Mouse (Mus musculus): ENCODE results near the gene Acsm2.

Acsm2 gene

GRCm38 (mm10) chr7:119554040-119554439 is at the start of gene Acsm2:
TSS of gene Acsm2 (plus strand) at chr7:119554340.
- WGBS, result 89% methylated on average over 1 of the region's 1 CpGs

DNA sequence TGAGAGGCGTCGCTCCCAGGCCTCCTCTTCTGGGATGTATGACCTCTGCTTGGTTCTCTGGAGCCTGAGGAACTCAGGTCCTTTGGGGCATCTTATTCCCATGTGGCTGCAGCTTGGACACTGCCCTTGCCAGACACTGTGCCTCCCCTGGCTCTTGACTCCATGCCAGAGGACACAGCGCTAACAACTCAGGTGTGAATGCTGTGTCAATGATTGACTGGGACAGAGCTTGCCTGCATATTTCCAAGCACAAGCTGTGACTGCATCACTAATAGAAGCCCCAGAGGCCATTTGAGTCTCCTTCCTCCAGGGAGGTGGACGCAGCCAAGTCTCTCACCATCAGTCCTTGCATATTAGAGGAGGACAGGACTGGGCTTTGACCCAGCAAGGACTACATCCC is 43.0 kb upstream of the Acsm2 start:
- 87% methylated on average over 4 of the region's 4 CpGs for WGBS

DNA sequence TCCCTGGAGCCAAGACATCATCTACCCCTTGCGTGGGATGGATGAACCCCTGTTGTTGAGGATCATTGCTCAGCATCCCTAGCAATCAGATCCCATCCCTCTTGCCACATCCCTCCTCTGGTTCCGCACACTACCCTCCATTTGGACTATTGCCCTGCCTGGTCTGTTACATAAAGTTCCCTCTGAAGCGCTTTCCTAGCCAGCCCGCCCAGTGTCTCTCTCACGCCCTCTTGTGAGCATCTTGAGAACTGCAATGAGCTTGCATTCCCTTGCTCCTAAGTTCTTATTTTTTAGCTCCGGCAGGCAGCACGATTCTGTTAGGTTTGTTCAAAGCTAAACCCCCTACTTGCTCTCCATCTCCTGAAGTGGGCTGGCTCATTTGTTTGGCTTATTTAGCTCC is 41.1 kb upstream of the Acsm2 start:
- WGBS, result 18% methylated on average over 7 of the region's 7 CpGs

- WGBS, result 68% methylated on average over 10 of the region's 10 CpGs
These were observed 38.5 kb upstream of the Acsm2 start for GRCm38 (mm10) chr7:119515492-119516271.

DNA sequence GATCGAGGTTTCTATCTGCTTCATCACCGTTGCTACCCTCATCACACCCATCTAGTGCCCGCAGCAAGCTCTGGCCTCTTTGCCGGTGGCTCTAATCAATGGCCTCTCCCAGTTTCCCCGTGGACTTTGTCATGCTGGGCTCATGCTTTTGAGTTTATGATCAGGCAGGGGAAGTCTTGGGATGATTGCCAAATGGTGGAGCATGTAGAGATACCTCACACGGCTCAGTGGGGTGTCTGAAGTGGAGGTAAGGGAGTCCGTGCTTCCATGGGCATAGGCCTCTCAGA is 37.9 kb upstream of the Acsm2 start:
- WGBS, result 83% methylated on average over 7 of the region's 7 CpGs

- 78% methylated on average over 5 of the region's 5 CpGs for WGBS
These were observed 35.0 kb upstream of the Acsm2 start, which contains the start of gene Acsm5 for GRCm38 (mm10) chr7:119519163-119519562. TSS of gene Acsm5 (plus strand) at chr7:119519463.

- WGBS, result 58% methylated on average over 5 of the region's 5 CpGs
These were observed 34.5 kb upstream of the Acsm2 start for GRCm38 (mm10) chr7:119519654-119520053.

DNA sequence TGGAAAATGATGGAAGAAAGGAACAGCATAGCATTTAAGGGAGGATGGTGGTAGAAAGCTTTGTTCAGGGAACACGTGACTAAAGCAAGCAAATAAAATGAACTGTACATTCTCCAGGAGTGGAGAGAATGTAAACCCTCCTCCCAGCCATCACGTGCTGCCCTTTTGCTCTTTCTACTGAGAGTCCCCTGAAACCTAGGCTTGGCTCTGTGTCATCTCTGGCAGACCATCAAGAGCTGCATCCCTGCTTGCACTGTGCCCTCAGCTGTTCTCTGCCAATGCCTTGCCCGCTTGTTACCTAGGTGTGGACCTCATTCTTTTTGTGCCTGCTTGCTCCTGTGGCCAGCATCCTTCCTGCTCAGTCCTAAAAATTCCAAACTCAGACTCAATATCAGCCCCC is 32.3 kb upstream of the Acsm2 start:
- 81% methylated on average over 3 of the region's 3 CpGs for WGBS

DNA sequence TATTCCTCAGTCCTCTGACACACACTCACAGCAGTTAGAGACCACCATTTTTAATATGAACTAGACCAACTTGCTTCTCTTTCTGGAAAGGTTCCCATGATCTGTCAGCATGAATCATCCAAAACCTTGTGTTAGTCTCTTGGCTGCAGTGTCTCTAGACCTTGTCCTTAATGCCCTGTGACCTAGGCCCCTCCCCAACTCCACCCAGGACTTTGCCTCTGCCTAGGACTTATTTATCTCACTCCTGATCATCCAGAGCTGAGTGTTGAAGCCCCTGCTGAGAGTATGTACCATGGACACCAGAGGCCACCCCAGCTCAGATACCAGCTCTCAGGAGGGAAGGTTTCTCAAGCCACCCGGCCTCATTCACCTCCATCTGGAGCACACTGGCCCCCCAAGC is 31.8 kb upstream of the Acsm2 start:
- 79% methylated on average over 1 of the region's 1 CpGs for WGBS

DNA sequence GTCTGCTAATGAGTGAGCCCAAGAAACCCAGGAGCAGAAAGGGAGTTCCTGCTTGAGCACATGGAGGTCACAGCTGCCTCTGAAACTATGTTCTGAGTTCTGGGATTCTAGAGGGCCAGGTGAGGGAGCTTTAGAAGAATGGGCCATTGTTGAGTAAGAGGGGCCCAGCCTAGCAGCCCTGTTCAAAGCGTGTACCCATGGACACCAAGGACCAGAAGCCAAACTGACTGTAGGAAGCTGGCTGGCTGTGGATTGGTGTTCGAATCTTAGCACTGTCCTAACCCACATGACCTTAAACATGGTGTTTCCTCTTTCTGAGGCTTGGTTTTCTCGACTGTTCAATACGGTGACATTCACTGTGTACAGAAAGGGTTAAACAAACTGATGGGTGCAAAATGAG is 30.8 kb upstream of the Acsm2 start, which contains the start of gene Pdilt:
Gene Pdilt (minus strand): TSS at position 101 of the 400 bp plus-strand sequence.
- 72% methylated on average over 4 of the region's 4 CpGs for WGBS

GRCm38 (mm10) chr7:119525881-119526281 is 28.3 kb upstream of the Acsm2 start:
- 23% methylated on average over 2 of the region's 2 CpGs for WGBS

DNA sequence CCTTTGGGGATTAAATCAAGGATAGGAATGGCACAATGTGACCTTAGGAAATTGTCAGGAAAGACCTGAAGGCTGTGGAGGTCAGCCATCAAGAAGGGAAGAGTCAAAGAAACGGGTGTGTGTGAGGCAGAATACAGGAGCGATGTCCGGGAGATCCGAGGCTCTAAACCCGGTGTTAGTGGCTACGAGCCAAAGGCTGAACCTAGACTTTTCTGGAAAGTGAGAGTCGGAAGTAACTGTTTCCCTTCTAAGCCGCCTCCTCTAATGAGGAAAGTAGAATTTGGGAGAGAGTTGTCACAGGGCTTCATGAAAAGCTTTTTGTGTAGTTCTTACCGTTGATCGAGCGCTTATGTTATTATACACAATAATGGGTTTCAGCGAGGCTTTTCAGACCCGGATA is 27.7 kb upstream of the Acsm2 start:
- WGBS, result 34% methylated on average over 13 of the region's 13 CpGs

DNA sequence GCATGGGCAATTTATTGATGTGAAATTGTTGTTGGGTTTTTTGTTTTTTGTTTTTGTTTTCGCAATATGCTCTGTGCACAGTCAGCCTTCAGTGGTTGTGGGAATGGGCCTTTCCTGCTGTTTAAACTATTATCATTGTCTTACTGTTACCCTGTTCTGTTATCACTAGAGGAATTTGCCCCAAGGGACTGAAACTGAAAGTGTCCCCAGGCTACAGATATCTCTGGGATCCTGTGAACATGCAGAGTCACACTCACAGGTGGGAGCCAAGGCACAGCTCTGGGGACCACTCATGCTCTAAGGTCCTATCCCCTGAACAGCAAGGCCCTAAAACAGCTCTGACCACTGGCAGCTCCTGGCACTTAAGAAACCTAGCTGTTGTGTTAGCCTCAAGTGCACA is 27.0 kb upstream of the Acsm2 start:
- 94% methylated on average over 1 of the region's 1 CpGs for WGBS

- 87% methylated on average over 2 of the region's 2 CpGs for WGBS
These were observed 26.6 kb upstream of the Acsm2 start for GRCm38 (mm10) chr7:119527548-119527947.

- WGBS, result 87% methylated on average over 7 of the region's 7 CpGs
These were observed 25.5 kb upstream of the Acsm2 start for GRCm38 (mm10) chr7:119528617-119529016.

GRCm38 (mm10) chr7:119532924-119533323 is 21.2 kb upstream of the Acsm2 start:
- WGBS, result 63% methylated on average over 1 of the region's 1 CpGs

GRCm38 (mm10) chr7:119534389-119534788 is 19.8 kb upstream of the Acsm2 start:
- WGBS, result 81% methylated on average over 2 of the region's 2 CpGs

DNA sequence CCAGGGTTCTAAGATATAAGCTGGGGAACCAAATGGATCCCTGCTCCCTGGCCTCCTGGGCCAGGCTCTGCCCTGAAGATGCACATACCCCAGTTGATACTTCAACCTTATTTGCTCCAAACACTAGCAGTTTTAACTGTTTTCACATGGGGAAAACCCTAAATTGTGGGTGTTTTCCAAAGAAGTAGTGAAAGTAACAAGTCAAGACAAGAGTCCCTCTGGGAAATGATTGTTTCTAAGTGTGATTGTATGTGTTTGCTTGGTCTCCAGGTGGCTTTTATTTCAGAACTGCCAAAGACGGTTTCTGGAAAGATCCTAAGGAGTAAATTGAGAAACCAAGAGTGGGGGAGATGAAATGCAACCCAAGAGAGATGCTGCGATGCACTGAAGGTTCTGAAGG is 11.7 kb upstream of the Acsm2 start:
- WGBS, result 84% methylated on average over 2 of the region's 2 CpGs

DNA sequence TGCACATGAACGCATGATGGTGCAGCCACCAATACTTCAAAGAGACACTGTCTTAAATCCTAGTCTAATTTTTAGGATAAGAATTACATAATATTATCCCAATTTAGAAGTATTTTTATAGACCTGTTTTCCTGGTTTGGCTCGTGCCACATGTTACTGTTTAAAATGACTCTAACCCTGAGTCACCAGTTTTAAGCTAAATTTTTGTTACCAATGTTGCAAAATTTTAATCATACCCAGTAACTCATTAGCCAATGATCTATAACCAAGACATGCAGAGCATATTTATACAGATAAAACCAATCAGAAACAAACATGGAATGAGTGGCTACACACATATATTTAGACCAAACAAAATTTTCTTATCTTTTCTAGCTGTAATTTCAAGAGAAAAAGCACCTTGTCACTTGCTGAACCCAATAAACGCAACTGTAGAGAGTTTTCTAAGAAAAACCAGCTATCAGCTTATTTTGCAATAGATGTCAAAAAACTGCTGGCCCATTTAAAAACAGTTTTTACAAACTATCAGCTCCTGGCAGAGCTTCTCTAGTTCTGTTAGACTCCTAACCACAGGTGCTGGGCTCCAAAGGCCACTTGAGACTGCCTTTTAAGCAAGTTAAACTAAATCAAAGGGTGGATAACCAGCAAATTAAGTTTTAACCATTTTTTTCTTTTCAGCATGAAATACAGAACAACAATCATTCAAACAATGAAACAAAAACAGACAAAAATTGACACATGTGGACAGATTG is 3.5 kb upstream of the Acsm2 start:
- WGBS, result 63% methylated on average over 3 of the region's 3 CpGs

DNA sequence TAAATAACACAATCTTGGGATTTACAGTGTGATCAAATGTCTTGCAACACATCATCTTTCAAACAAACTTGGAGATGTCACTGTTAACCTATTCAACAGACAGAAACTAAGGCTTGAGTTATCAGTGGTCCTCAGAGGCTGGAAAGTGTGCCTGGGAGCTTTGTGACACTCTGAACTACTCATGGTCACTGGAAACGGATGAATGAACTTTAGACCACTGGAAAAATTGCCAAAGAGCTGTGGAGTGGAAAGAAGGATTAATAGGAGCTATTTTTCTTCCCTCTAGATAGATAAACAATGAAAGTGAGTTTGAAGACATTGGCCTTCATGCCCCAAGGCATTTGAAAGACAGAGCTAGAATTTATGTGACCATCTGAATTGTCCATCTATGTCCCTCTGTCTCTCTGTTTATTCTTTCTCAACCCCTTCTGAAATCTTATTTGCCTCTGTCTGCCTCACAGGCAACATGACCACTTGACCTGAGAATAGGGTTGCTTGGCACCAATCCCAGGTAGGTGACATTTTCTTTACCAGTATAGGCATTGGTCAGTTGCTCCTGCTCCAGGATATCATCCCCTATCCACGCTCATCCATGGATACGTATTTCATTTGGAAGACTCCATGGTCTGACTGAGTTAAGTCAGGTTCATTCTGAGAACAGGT is 5.8 kb downstream of the Acsm2 start:
- WGBS, result 84% methylated on average over 3 of the region's 3 CpGs

- 86% methylated on average over 3 of the region's 3 CpGs for WGBS
These were observed 6.3 kb downstream of the Acsm2 start for GRCm38 (mm10) chr7:119560452-119560835.

DNA sequence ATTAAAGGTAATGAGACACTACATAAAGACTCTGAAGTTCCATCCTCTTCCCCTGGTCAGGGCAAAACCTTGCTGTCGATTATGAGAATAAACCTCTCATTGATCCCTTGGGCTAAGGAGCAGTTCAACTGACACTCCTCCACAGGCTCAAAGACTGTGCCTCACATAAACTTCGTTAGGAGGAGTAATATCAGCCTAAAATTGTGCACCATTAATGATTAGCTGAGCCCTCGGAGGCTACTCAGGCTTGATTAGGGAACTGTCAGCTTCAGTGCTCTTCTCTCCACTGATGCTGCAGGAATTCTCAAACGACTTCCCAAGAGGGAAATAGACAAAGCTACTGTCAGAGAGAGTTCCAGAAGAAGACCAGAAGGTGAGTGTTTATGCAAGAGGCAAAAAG is 7.3 kb downstream of the Acsm2 start:
- WGBS, result 65% methylated on average over 4 of the region's 4 CpGs

DNA sequence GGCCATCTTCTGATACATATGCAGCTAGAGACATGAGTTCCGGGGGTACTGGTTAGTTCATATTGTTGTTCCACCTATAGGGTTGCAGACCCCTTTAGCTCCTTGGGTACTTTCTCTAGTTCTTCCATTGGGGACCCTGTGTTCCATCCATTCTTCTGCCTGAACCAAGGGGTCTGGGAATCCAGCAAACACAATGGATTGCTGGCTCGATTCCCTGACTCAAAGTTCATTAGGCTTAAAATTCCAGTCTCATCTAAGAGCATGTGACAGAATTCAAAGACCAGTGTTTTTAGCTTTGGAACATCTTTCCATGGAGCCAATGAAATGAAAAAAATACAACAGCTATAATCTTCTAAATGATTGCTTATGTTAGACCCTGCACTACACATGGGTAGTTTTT is 8.3 kb downstream of the Acsm2 start:
- WGBS, result 77% methylated on average over 2 of the region's 2 CpGs

Measured in cerebral cortex, adult 2 months (tissue).